Mouse (Mus musculus) lung, adult 2 months (tissue): ENCODE measurements around the gene Eefsec.

ENCODE experiments used
- CTCF ChIP-seq: fragments of 200-500 bp; IDR thresholded peaks from 2 replicates; pipeline ENCODE4 v1.5.1; 2011; ENCODE audit warnings: mild to moderate bottlenecking, low read length, control low read depth; ENCODE audit not compliant: insufficient read depth
- POLR2A ChIP-seq: fragments of 200-500 bp; IDR thresholded peaks from 2 replicates; pipeline ENCODE4 v1.6.1; 2011; ENCODE audit warnings: low read depth, mild to moderate bottlenecking, control low read depth, low read length, borderline replicate concordance; ENCODE audit errors: extremely low read depth

GRCm38 (mm10) chr6:88319735-88320134, 126.6 kb downstream of the Eefsec start:
- no peak for TF ChIP-seq CTCF
- no peak for TF ChIP-seq POLR2A
